23 mouse cellular contexts compared by ENCODE assay signal in the genomic region with DNA sequence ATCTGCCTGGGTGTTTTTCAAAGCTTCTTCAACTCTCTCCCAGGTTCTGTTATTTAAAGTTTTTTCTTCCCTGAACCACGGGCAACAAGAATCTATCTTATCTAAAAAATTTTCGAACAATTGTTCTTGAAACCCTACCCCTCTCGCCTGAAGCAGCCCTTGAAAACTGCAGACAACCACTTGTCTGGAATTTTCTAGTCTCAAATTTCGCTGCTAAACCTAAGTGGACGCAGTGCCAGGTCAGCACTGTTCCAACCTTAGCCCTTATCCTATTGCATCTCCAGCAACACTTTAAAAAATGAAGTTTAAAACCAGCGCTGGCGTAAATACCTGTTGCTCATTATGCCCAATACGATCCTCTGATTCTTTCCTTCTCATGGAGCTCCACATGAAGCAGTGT. TPM values are rescaled to one million over a fixed set of nuclear protein-coding genes. Genes with fewer than 3 reads are reported as not detected.
"Had no signal": no experiment of that assay in that cellular context is flagged by ENCODE, and none has a peak within 500 bp of the region (broad histone marks: within the 10 kb centered on the region; RNA-seq: fewer than 3 reads in every experiment).

No protein-coding gene starts in this region.

- H3K36me3 ChIP-seq: neural tube, embryonic 13.5 days; neural tube, embryonic 15.5 days; stomach, embryonic 15.5 days had no signal

- H3K27ac ChIP-seq: neural tube, embryonic 13.5 days; neural tube, embryonic 15.5 days; stomach, embryonic 15.5 days; stomach, postnatal 0 days had no signal

- H3K9ac ChIP-seq: neural tube, embryonic 13.5 days; neural tube, embryonic 15.5 days; stomach, embryonic 15.5 days had no signal

- H3K27me3 ChIP-seq: neural tube, embryonic 13.5 days; neural tube, embryonic 15.5 days; stomach, embryonic 15.5 days had no signal

- DNase-seq: right cerebral cortex, adult 18-20 months; right cerebral cortex, postnatal 14 days; right cerebral cortex, postnatal 25 days; right cerebral cortex, postnatal 4 days; spleen, adult 18-20 months; thymus, adult 18-20 months; thymus, adult 2 months; thymus, postnatal 14 days; thymus, postnatal 25 days; thymus, postnatal 36 days; thymus, postnatal 4 days had no signal

- H3K4me3 ChIP-seq: neural tube, embryonic 13.5 days; neural tube, embryonic 15.5 days; stomach, embryonic 15.5 days had no signal

- H3K9me3 ChIP-seq: neural tube, embryonic 15.5 days; stomach, embryonic 15.5 days had no signal

- H3K4me1 ChIP-seq: neural tube, embryonic 13.5 days; neural tube, embryonic 15.5 days; stomach, embryonic 15.5 days had no signal

- H3K4me2 ChIP-seq: neural tube, embryonic 13.5 days; neural tube, embryonic 15.5 days; stomach, embryonic 15.5 days had no signal

RNA-seq across cellular contexts. Expression of a gene that starts 29.0 kb away (rescaled TPM):
- polyA plus RNA-seq: neural tube, embryonic 13.5 days; neural tube, embryonic 14.5 days; neural tube, embryonic 15.5 days; small intestine, adult 2 months; spleen, adult 2 months; stomach, embryonic 14.5 days; stomach, embryonic 15.5 days; stomach, embryonic 16.5 days; stomach, postnatal 0 days; testis, adult 2 months; thymus, adult 2 months; thymus, postnatal 0 days; urinary bladder, adult 2 months had no signal
